Mouse (Mus musculus) adrenal gland, adult 18-20 months (tissue): ENCODE data around the gene Polr2a. TPM values are rescaled to one million over a fixed set of nuclear protein-coding genes. Genes with fewer than 3 reads are reported as not detected.

Source experiments
- DNase-seq, 2 experiments: peaks; one replicate each; pipeline ENCODE4 v3.0.0; 2021 to 2022; ENCODE audit warnings: low spot score in 2 of 2
- total RNA-seq, 2 experiments: library from RNA; stranded (reverse); gene quantifications; 1 replicate in 1 of 2; 2 replicates in 1 of 2; pipeline ENCODE4 v1.2.3; 2021

Gene Polr2a
- total RNA-seq, 2 experiments from 2014 or later: 55.4 to 79.7 TPM

DNA sequence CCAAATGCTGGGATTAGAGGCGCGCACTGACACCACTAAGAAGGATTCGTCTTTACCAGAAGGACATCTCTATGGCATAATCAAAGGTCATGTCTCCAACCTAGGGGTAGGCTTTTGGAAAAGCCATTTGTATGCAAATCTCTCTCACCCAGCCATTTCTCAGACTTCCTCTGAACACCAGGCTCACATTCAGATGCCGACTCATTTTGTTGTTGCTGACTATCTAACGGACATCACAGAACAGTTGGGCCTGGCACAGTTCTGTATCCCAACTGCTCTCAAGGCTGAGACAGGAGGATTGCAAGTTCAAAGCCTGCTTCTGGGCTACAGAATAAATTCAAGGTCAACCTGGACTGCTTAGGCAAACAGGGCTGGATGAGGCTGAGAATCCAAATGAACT, 28.9 kb upstream of the Polr2a start:
- no peak for DNase-seq

- no peak for DNase-seq
These were observed 26.4 kb upstream of the Polr2a start for GRCm38 (mm10) chr11:69784793-69785272.

- no peak for DNase-seq
These were observed 23.4 kb upstream of the Polr2a start for GRCm38 (mm10) chr11:69781828-69782227.

DNA sequence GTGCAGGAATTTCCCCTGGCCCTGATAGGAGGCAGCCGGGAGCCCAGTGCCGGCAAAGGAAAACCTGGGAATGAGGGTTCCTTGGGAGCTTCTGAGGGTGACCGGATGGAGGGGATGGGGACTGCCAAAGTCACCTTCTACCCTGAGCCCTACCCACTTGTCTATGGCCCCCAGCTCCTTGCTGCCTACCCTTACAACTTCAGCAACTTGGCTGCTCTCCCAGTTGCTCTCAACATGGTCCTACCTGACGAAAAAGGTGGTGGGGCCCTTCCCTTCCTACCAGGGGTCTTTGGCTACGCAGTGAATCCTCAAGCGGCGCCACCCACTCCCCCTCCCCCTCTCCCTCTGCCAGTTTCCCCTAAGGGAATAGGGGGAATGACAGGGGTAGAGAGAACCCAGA, 20.5 kb upstream of the Polr2a start:
- no peak for DNase-seq

GRCm38 (mm10) chr11:69778258-69778982, 20.0 kb upstream of the Polr2a start:
- no peak for DNase-seq

DNA sequence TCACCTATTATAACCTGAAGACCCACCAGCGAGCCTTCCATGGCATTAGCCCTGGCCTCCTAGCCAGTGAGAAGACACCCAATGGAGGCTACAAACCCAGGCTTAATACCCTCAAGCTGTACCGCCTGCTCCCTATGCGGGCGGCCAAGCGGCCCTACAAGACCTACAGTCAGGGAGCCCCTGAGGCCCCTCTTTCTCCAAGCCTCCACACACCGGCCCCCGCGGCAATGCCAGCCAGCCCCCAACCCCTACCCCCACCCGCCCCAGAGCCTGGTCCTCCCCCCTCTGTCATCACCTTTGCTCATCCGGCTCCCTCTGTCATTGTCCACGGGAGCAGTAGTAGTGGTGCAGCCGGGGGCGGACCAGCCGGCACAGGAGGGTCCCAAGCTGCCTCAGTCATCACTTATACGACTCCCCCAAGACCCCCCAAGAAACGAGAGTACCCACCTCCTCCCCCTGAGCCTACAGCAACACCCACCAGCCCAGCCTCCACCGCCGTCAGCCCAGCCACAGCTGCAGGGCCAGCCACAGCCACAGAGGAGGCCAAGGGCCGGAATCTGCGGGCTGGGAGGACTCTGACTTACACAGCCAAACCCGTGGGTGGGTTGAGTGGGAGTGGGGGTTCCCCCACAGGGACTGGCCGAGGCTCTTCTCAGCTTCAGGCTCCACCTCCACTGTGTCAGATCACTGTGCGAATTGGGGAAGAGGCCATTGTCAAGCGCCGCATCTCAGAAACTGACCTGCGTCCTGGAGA, 19.2 kb upstream of the Polr2a start:
- no peak for DNase-seq

DNA sequence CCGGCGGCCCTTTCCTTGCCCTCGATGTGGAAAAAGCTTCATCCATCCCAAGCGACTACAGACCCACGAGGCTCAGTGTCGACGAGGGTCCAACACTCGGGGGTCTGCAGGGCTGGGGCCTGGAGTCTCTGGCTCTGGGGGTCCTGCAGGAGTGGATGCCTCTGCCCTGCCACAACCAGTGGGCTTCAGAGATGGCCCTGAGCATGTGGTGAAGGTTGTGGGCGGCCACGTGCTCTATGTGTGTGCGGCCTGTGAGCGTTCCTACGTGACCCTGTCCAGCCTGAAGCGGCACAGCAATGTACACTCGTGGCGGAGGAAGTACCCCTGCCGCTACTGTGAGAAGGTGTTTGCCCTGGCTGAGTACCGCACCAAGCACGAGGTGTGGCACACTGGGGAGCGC, 18.1 kb upstream of the Polr2a start:
- no peak for DNase-seq

- DNase-seq: no peak
These were observed 17.3 kb upstream of the Polr2a start for GRCm38 (mm10) chr11:69775716-69776115.

DNA sequence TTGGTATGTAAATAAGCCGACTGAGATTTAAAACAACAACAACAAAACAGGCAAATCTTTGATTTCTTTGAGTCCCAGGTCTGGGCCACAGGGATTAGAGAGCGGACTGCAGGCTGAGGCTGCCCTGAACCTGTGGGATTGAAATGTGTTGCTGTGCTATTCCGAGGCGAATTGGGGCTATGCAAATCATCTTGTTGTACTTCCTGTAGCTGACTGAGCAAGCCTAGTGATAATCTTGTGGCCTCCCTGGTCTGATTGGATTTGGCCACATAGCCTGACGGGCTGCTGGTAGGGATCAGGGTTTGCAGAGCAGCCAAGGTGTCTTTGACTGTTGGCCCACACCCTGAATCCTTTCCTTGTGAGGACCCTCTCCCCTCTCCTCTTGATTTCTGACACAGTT, 16.5 kb upstream of the Polr2a start:
- DNase-seq: no peak

- no peak for DNase-seq
These were observed 9.1 kb upstream of the Polr2a start for GRCm38 (mm10) chr11:69767625-69767909.

DNA sequence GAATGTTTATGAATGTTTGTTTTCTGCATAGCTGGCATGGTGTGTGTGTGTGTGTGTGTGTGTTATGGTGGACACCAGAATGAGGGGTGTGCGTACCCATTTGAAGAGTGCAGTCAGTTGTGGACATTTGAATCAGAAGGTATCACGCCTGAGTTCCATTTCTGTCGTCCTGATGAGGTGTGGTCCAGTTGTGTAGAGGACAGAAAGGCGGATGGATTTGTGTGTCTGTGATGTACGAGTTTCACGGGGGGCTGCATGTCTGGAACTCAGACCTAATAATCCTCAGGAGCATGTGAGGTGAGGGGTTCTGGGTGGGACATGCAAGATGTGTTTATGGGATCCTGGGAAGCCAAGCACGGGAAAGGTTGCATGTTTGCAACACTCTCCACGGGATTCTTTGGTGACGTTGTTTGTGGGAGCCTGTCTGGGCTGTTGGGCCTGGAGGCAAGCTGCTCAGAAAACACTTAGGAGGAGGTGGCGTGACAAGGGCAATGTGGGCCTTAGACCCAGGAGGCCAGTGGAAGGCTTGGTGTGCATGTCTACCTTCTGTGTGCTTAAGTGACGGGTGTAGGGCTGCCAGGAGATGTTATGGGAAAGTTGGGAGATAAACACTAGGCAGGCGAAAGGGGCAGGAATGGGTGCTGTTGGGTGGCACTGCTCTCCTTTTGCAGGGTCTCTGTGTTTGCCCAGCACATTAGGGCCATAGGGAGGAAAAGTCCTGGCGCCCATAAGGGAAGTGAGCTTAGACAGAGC, 8.6 kb upstream of the Polr2a start:
- no peak for DNase-seq

DNA sequence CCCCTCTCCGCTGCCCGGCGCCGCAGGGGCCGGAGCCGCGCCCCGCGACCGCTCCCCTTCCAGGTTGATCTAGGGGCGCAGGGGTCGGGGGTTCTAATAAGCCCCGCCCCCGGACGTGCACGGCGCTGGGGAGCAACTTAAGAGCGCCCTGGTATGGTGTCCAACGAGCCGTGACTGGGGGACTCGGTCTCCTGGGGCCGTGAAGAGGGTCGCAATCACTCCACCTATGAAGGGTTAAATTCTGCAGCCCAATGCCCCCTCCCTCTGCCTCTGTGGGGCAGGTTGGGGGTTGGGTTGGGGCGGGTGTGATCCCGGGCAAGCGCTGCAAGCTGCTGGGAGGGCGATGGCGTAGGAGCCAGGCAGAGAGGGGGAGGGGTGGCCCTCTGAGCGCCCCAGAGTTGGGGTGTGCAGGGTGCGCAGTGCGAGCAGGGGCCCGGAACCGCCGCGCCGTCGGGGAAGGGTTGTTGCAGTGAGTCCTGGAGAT, 7.7 kb upstream of the Polr2a start:
- peak; percentile 68 to 74 for DNase-seq

DNA sequence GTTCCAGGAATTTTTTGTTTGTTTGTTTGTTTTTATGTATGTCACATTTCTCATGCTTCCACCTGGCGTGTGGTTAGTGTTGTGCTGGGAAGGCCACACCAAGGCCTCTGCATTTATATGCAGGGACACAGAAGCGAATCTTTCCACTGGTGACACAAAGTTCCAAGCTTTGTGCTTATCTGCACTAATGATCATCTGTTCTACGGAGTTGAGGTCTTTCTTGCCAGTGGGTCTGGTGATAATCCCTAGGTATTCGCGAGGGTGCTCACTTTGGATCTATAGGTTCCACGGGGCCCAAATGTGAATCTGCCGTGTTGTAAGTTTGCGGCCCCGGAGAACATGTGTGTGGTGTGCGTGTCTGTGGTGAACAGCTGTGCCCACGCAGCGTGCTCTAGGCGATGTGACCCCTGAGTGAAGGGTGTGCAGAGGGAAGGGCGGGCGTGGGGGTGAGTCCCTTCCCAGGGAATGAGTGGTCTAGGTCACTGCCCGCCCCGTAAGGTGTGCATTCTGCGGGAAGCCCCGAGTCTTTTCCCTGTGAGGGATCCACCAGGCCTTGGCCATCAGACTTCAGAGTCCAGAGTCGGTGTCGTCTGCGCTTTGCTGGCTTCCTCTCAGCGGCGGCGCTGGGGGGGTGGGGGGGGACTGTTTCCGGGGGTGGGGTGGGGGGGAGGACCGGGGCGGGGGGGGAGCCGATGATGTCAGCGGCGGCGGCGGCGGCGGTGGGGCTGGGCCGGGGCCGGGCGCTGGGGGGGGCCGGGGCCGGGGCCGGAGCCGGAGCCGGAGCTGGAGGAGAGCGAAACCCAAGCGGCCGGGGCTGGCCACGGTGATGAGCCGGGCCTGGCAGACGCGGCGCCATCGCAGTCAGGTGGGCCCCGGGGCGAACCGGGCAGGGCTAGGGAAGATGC, 7.0 kb upstream of the Polr2a start, which contains the start of gene Zbtb4:
Gene Zbtb4 (plus strand): TSS at position 692 of the 905 bp plus-strand sequence.
- DNase-seq: peak; percentile 44 to 55

DNA sequence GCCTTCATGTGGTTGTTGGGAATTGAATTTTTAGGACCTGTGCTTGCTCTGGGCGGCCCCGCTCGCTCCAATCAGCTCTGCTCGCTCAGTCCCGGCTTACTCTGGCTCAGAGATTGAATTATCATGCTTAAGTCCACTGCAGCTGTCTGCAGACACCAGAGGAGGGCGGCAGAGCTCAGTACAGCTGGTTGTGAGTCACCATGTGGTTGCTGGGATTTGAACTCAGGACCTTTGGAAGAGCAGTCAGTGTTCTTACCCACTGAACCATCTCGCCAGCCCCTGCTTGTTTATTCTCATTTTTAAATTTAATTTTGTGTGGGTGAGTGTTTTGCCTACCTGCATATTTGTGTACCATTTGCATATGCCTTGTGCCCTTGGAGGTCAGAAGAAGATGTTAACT, 5.1 kb upstream of the Polr2a start:
- DNase-seq: no peak

GRCm38 (mm10) chr11:69761868-69762267, 3.4 kb upstream of the Polr2a start, which contains the start of gene Slc35g3:
Gene Slc35g3 (minus strand): TSS chr11:69761968.
- DNase-seq: no peak

DNA sequence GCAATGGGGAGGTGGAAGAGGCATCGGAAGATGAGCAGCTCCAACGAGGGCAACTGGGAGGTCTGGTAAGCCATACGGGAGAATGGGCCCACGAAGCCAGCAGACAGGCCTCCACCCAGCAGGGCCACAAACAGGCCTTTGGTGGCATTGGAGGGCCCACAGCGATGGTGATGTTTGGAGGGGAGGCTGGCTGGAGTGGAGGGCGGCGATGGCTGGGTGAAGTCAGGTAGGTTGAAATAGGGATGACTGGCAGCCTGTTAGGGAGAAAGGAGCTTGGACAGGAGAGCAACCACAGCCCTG, 2.4 kb upstream of the Polr2a start:
- no peak for DNase-seq

GRCm38 (mm10) chr11:69760160-69760900, 1.9 kb upstream of the Polr2a start:
- DNase-seq: no peak

GRCm38 (mm10) chr11:69758971-69759721, 709 bp upstream of the Polr2a start:
- peak; percentile 66 to 79 for DNase-seq

DNA sequence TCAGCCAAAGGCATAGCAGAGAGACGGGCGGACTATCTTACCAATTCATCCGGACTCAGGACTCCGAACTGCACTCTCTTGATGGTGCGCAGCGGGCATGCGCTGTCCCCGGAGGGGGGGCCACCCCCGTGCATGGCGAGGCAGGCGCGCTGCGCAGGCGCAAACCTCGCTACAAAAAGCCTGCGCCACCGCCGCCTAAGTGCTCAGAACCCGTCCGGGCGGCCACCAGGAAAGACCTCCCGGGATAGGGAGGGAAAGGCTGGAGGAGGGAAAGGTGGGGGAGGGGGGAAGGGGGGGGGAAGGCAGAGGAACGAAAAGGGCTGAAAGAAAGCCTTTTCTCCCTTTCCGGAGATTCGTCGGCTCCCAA, 364 bp downstream of the Polr2a start:
- DNase-seq: peak; percentile 99 to 100
